Mouse (Mus musculus): ENCODE results near the gene Polr3gl. TPM values are rescaled to one million over a fixed set of nuclear protein-coding genes. Genes with fewer than 3 reads are reported as not detected.

The Polr3gl gene
- polyA plus RNA-seq, 1 experiment: 15.4 TPM

GRCm38 (mm10) chr3:96598156-96599068 lies 4.4 kb upstream of the Polr3gl start:
- peaks cover 73% of the 10 kb centered on the region for H3K4me1 ChIP-seq
- no peak for TF ChIP-seq GATA1 (IDR thresholded peaks at IDR 0.05; ENCODE audit: borderline replicate concordance, low read length)
- no peak for TF ChIP-seq FLI1 (IDR thresholded peaks at IDR 0.05; ENCODE audit: low read length)
- H3K4me3 ChIP-seq (replicated peaks): peak overlapping the region; percentile 91
- no peaks in the 10 kb centered on the region for H3K9me3 ChIP-seq
- H3K36me3 ChIP-seq (replicated peaks; ENCODE audit: low read length): no peaks in the 10 kb centered on the region
- H3K27me3 ChIP-seq (replicated peaks): peaks cover 67% of the 10 kb centered on the region

- no peak for TF ChIP-seq GATA1 (IDR thresholded peaks at IDR 0.05; ENCODE audit: borderline replicate concordance, low read length)
- TF ChIP-seq FLI1 (IDR thresholded peaks at IDR 0.05; ENCODE audit: low read length): no peak
- H3K9me3 ChIP-seq: no peaks in the 10 kb centered on the region
- H3K4me3 ChIP-seq (replicated peaks): peak overlapping the region; percentile 91
- no peaks in the 10 kb centered on the region for H3K36me3 ChIP-seq (replicated peaks; ENCODE audit: low read length)
- H3K27me3 ChIP-seq (replicated peaks): peaks cover 59% of the 10 kb centered on the region
- H3K4me1 ChIP-seq: peaks cover 79% of the 10 kb centered on the region
Observed at GRCm38 (mm10) chr3:96597435-96597891, 3.5 kb upstream of the Polr3gl start.

GRCm38 (mm10) chr3:96596855-96597254 lies 2.9 kb upstream of the Polr3gl start:
- H3K4me3 ChIP-seq (replicated peaks): peak overlapping the region; percentile 91
- peaks cover 54% of the 10 kb centered on the region for H3K27me3 ChIP-seq (replicated peaks)
- H3K36me3 ChIP-seq (replicated peaks; ENCODE audit: low read length): no peaks in the 10 kb centered on the region
- no peaks in the 10 kb centered on the region for H3K9me3 ChIP-seq
- peaks cover 81% of the 10 kb centered on the region for H3K4me1 ChIP-seq
- TF ChIP-seq GATA1 (IDR thresholded peaks at IDR 0.05; ENCODE audit: borderline replicate concordance, low read length): no peak
- no peak for TF ChIP-seq FLI1 (IDR thresholded peaks at IDR 0.05; ENCODE audit: low read length)

DNA sequence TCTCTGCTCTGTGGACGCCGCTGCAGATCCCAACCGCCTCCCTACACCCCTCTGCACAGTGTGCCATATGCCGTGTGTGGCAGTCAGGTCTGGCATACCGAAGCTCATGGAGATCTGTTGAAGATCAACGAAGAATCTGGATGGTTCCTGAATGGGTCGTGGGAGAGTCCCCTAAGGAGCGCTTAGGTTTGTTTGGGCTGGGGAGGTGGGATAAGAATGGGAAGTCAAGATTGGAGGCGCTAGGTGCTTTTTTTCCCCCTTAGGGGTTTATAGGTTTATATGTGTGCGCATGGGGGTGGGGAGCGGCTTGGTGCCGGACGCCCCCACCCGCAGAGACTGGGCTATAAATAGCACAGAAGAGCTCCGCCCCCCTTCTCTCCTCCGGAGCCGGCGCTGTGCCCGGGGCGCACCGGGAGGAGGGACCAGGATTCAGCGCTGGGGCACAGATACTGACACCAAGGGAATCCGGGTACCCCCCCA lies 2.3 kb upstream of the Polr3gl start, which contains the start of gene Ankrd34a:
Gene Ankrd34a (plus strand): TSS at position 409 of the 480 bp plus-strand sequence.
- Histone ChIP-seq H3K36me3 (replicated peaks; ENCODE audit: low read length) (no peaks in the 10 kb centered on the region), H3K4me1 (peaks cover 76% of the 10 kb centered on the region), H3K4me3 (replicated peaks) (peak within 1 kb of the TSS; percentile 91), H3K27me3 (replicated peaks) (peaks cover 53% of the 10 kb centered on the region), H3K9me3 (no peaks in the 10 kb centered on the region)
- TF ChIP-seq GATA1 (IDR thresholded peaks at IDR 0.05; ENCODE audit: borderline replicate concordance, low read length) (no peak), FLI1 (IDR thresholded peaks at IDR 0.05; ENCODE audit: low read length) (no peak)

GRCm38 (mm10) chr3:96595661-96596060 lies 1.7 kb upstream of the Polr3gl start:
- Histone ChIP-seq H3K4me3 (replicated peaks) (peak overlapping the region; percentile 46), H3K4me1 (peaks cover 70% of the 10 kb centered on the region), H3K9me3 (no peaks in the 10 kb centered on the region), H3K27me3 (replicated peaks) (peaks cover 49% of the 10 kb centered on the region), H3K36me3 (replicated peaks; ENCODE audit: low read length) (peaks cover 1% of the 10 kb centered on the region)
- TF ChIP-seq FLI1 (IDR thresholded peaks at IDR 0.05; ENCODE audit: low read length): no peak
- TF ChIP-seq GATA1 (IDR thresholded peaks at IDR 0.05; ENCODE audit: borderline replicate concordance, low read length): no peak

DNA sequence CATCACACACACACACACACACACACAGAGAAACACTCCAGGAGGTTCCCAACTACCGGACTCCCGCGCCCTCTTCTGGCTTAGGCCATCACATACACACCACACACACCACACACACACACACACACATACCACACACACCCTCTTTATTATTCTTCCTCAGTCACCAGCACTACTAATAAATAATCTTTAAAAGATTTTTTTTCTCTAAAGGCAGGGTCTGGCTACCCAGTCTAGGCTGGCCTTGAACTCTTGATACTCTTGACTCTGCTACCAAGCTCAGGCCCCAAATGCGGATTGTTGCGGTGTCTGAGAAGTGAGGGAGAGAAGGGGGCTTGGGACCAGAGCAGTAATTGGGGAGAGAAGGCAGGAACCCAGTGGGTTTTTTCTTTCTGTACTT lies 870 bp upstream of the Polr3gl start:
- Histone ChIP-seq H3K27me3 (replicated peaks) (peaks cover 47% of the 10 kb centered on the region), H3K36me3 (replicated peaks; ENCODE audit: low read length) (peaks cover 8% of the 10 kb centered on the region), H3K4me1 (peaks cover 62% of the 10 kb centered on the region), H3K4me3 (replicated peaks) (no peak overlapping the region), H3K9me3 (peaks cover 4% of the 10 kb centered on the region; the same call in 1 of the 2 replicates)
- no peak for TF ChIP-seq GATA1 (IDR thresholded peaks at IDR 0.05; ENCODE audit: borderline replicate concordance, low read length)
- no peak for TF ChIP-seq FLI1 (IDR thresholded peaks at IDR 0.05; ENCODE audit: low read length)

- peak overlapping the region; percentile 93 for H3K4me3 ChIP-seq (replicated peaks)
- peaks cover 47% of the 10 kb centered on the region for H3K4me1 ChIP-seq
- peaks cover 12% of the 10 kb centered on the region for H3K36me3 ChIP-seq (replicated peaks; ENCODE audit: low read length)
- H3K27me3 ChIP-seq (replicated peaks): peaks cover 32% of the 10 kb centered on the region
- H3K9me3 ChIP-seq: peaks cover 4% of the 10 kb centered on the region; the same call in 1 of the 2 replicates
- TF ChIP-seq FLI1 (IDR thresholded peaks at IDR 0.05; ENCODE audit: low read length) (no peak), GATA1 (IDR thresholded peaks at IDR 0.05; ENCODE audit: borderline replicate concordance, low read length) (no peak)
Observed at GRCm38 (mm10) chr3:96593374-96593773, 607 bp downstream of the Polr3gl start.

GRCm38 (mm10) chr3:96590657-96591056 lies 3.3 kb downstream of the Polr3gl start:
- TF ChIP-seq FLI1 (IDR thresholded peaks at IDR 0.05; ENCODE audit: low read length) (no peak), GATA1 (IDR thresholded peaks at IDR 0.05; ENCODE audit: borderline replicate concordance, low read length) (no peak)
- no peak overlapping the region for H3K4me3 ChIP-seq (replicated peaks)
- H3K9me3 ChIP-seq: peaks cover 10% of the 10 kb centered on the region
- peaks cover 5% of the 10 kb centered on the region for H3K27me3 ChIP-seq (replicated peaks)
- peaks cover 17% of the 10 kb centered on the region for H3K36me3 ChIP-seq (replicated peaks; ENCODE audit: low read length)
- H3K4me1 ChIP-seq: peaks cover 27% of the 10 kb centered on the region

GRCm38 (mm10) chr3:96583386-96583785 lies 10.6 kb downstream of the Polr3gl start:
- H3K36me3 ChIP-seq (replicated peaks; ENCODE audit: low read length): peaks cover 32% of the 10 kb centered on the region
- H3K9me3 ChIP-seq: peaks cover 11% of the 10 kb centered on the region
- H3K4me3 ChIP-seq (replicated peaks): no peak overlapping the region
- peaks cover 35% of the 10 kb centered on the region for H3K4me1 ChIP-seq
- TF ChIP-seq FLI1 (IDR thresholded peaks at IDR 0.05; ENCODE audit: low read length): no peak
- no peak for TF ChIP-seq GATA1 (IDR thresholded peaks at IDR 0.05; ENCODE audit: borderline replicate concordance, low read length)
- no peaks in the 10 kb centered on the region for H3K27me3 ChIP-seq (replicated peaks)

Measured in megakaryocyte, embryonic 14.5 days (primary cell).